In genomic region chr3:80478676-80479075, GRCm38 (mm10) we compare ENCODE assay signal across 33 mouse cellular contexts.
DNase-seq lines count a peak whose midpoint lies in the region; ATAC-seq and TF ChIP-seq lines count a peak whose summit lies in the region.
"Had no signal": no experiment of that assay in that cellular context is flagged by ENCODE, and none has a peak within 500 bp of the region (broad histone marks: within the 10 kb centered on the region; RNA-seq: fewer than 3 reads in every experiment).

No protein-coding gene starts in this region.

- peak; percentile 57 for DNase-seq in forebrain, embryonic 14.5 days (ENCODE audit: low spot score)
- no peak for DNase-seq in forebrain, embryonic 10.5 days (ENCODE audit: extremely low spot score, low spot score)
- DNase-seq in kidney, postnatal 0 days (ENCODE audit: low spot score): peak; percentile 16
- DNase-seq in kidney, adult 9 months: no peak
- DNase-seq in brain, embryonic 14.5 days (ENCODE audit: low read depth): peak; percentile 61
- peak; percentile 39 for DNase-seq in forebrain, postnatal 0 days
- no peak for DNase-seq in lung, postnatal 10 days
- no peak for DNase-seq in cerebellum, postnatal 36 days
- DNase-seq: adrenal gland, postnatal 10 days; adrenal gland, postnatal 36 days; B cell, adult 2 months; cerebellum, adult 18-20 months; cerebellum, adult 9-10 months; cerebellum, postnatal 25 days; embryo, embryonic 11 days; gastrocnemius, postnatal 10 days; gastrocnemius, postnatal 36 days; heart, adult 2 months; heart, postnatal 14 days; heart, postnatal 4 days; kidney, adult 18-20 months had no signal

- no peak overlapping the region for H3K9ac ChIP-seq in forebrain, embryonic 14.5 days (ENCODE audit: low read length)
- no peak overlapping the region for H3K9ac ChIP-seq in kidney, postnatal 0 days (ENCODE audit: low read depth, low read length)
- H3K9ac ChIP-seq in forebrain, postnatal 0 days: no peak overlapping the region
- H3K9ac ChIP-seq: embryonic facial prominence, embryonic 13.5 days; heart, embryonic 13.5 days; hindbrain, embryonic 14.5 days had no signal

- H3K9me3 ChIP-seq in forebrain, embryonic 14.5 days (replicated peaks; ENCODE audit: control insufficient read depth, low read length): no peaks in the 10 kb centered on the region
- no peaks in the 10 kb centered on the region for H3K9me3 ChIP-seq in forebrain, embryonic 10.5 days
- H3K9me3 ChIP-seq in kidney, postnatal 0 days (replicated peaks; ENCODE audit: low read length): no peaks in the 10 kb centered on the region
- no peaks in the 10 kb centered on the region for H3K9me3 ChIP-seq in forebrain, postnatal 0 days (ENCODE audit: low read length)
- H3K9me3 ChIP-seq: embryonic facial prominence, embryonic 10.5 days; embryonic facial prominence, embryonic 13.5 days; G1E; heart, embryonic 10.5 days; heart, embryonic 13.5 days had no signal

- no peak for TF ChIP-seq CTCF in kidney, postnatal 0 days (IDR thresholded peaks at IDR 0.05; ENCODE audit: low read depth)
- TF ChIP-seq CTCF in brain, embryonic 14.5 days (IDR thresholded peaks at IDR 0.05; ENCODE audit: borderline replicate concordance, extremely low read depth, insufficient read depth, insufficient read length): no peak
- TF ChIP-seq CTCF in forebrain, postnatal 0 days (IDR thresholded peaks at IDR 0.05; ENCODE audit: low read depth): no peak

- H3K4me1 ChIP-seq in forebrain, embryonic 14.5 days (ENCODE audit: control insufficient read depth, insufficient read depth, low read length): no peaks in the 10 kb centered on the region
- H3K4me1 ChIP-seq in forebrain, embryonic 10.5 days: no peaks in the 10 kb centered on the region
- H3K4me1 ChIP-seq in kidney, postnatal 0 days (replicated peaks; ENCODE audit: insufficient read depth, low read length): no peaks in the 10 kb centered on the region
- no peaks in the 10 kb centered on the region for H3K4me1 ChIP-seq in forebrain, postnatal 0 days (ENCODE audit: insufficient read depth)
- H3K4me1 ChIP-seq: embryonic facial prominence, embryonic 10.5 days; embryonic facial prominence, embryonic 13.5 days; heart, embryonic 10.5 days; heart, embryonic 13.5 days had no signal

- H3K36me3 ChIP-seq in forebrain, embryonic 14.5 days (ENCODE audit: control insufficient read depth, insufficient read depth, low read length): no peaks in the 10 kb centered on the region
- no peaks in the 10 kb centered on the region for H3K36me3 ChIP-seq in forebrain, embryonic 10.5 days (replicated peaks)
- H3K36me3 ChIP-seq in kidney, postnatal 0 days (ENCODE audit: insufficient read depth, low read length): no peaks in the 10 kb centered on the region
- no peaks in the 10 kb centered on the region for H3K36me3 ChIP-seq in forebrain, postnatal 0 days (ENCODE audit: insufficient read depth)
- H3K36me3 ChIP-seq: embryonic facial prominence, embryonic 10.5 days; embryonic facial prominence, embryonic 13.5 days; G1E; heart, embryonic 10.5 days; heart, embryonic 13.5 days had no signal

- TF ChIP-seq POLR2A in brain, embryonic 14.5 days (IDR thresholded peaks at IDR 0.05; ENCODE audit: borderline replicate concordance, extremely low read depth, insufficient read depth, insufficient read length, poor library complexity, severe bottlenecking): no peak

- H3K4me3 ChIP-seq in forebrain, embryonic 14.5 days (ENCODE audit: low read depth, low read length): no peak overlapping the region
- H3K4me3 ChIP-seq in forebrain, embryonic 10.5 days: no peak overlapping the region
- H3K4me3 ChIP-seq in kidney, postnatal 0 days (replicated peaks; ENCODE audit: low read depth, low read length): no peak overlapping the region
- no peak overlapping the region for H3K4me3 ChIP-seq in forebrain, postnatal 0 days (ENCODE audit: low read depth, low read length)
- H3K4me3 ChIP-seq: embryonic facial prominence, embryonic 10.5 days; embryonic facial prominence, embryonic 13.5 days; erythroblast, embryonic 14.5 days; heart, adult 2 months; heart, embryonic 10.5 days; heart, embryonic 13.5 days had no signal

- H3K27ac ChIP-seq in forebrain, embryonic 14.5 days (ENCODE audit: low read depth, low read length): no peak overlapping the region
- no peak overlapping the region for H3K27ac ChIP-seq in forebrain, embryonic 10.5 days
- H3K27ac ChIP-seq in kidney, postnatal 0 days: no peak overlapping the region
- no peak overlapping the region for H3K27ac ChIP-seq in forebrain, postnatal 0 days (ENCODE audit: low read depth, low read length)
- H3K27ac ChIP-seq: embryonic facial prominence, embryonic 10.5 days; embryonic facial prominence, embryonic 13.5 days; heart, adult 2 months; heart, embryonic 10.5 days; heart, embryonic 13.5 days; hindbrain, embryonic 14.5 days; hindbrain, postnatal 0 days had no signal

- H3K27me3 ChIP-seq in forebrain, embryonic 14.5 days (replicated peaks; ENCODE audit: control insufficient read depth, insufficient read depth, low read length): no peaks in the 10 kb centered on the region
- no peaks in the 10 kb centered on the region for H3K27me3 ChIP-seq in forebrain, embryonic 10.5 days (ENCODE audit: poor library complexity, severe bottlenecking)
- H3K27me3 ChIP-seq in kidney, postnatal 0 days (ENCODE audit: insufficient read depth, low read length): no peaks in the 10 kb centered on the region
- no peaks in the 10 kb centered on the region for H3K27me3 ChIP-seq in forebrain, postnatal 0 days (ENCODE audit: insufficient read depth, low read length)
- H3K27me3 ChIP-seq: CH12.LX; embryonic facial prominence, embryonic 13.5 days; heart, embryonic 13.5 days had no signal

- peak; percentile 23; the same call in 1 of the 2 replicates for ATAC-seq in forebrain, embryonic 14.5 days
- ATAC-seq in kidney, postnatal 0 days (replicated peaks; ENCODE audit: low FRiP score, low read depth): no peak
- peak; percentile 38; the same call in 1 of the 2 replicates for ATAC-seq in forebrain, postnatal 0 days
- ATAC-seq: hindbrain, postnatal 0 days; inflammation-experienced regulatory T-cells, adult 6 months; intestine, embryonic 16.5 days; Patski had no signal

- no peak overlapping the region for H3K4me2 ChIP-seq in forebrain, embryonic 14.5 days (ENCODE audit: low read length)
- no peak overlapping the region for H3K4me2 ChIP-seq in kidney, postnatal 0 days (ENCODE audit: low read length)
- H3K4me2 ChIP-seq in forebrain, postnatal 0 days (ENCODE audit: low read depth): no peak overlapping the region
- H3K4me2 ChIP-seq: embryonic facial prominence, embryonic 13.5 days; heart, embryonic 13.5 days; hindbrain, embryonic 14.5 days had no signal

Comparison
In these comparisons a context has a peak if more than half of its experiments do, and no peak if none do; other contexts are left out.
1. DNase-seq: peak in forebrain, embryonic 14.5 days (single experiment), kidney, postnatal 0 days (single experiment), brain, embryonic 14.5 days (single experiment) and forebrain, postnatal 0 days (single experiment); none in forebrain, embryonic 10.5 days (single experiment), kidney, adult 9 months (single experiment), lung, postnatal 10 days (single experiment) and cerebellum, postnatal 36 days (0 of 2).